Mouse (Mus musculus): ENCODE measurements around the gene Pgm1.

DNA sequence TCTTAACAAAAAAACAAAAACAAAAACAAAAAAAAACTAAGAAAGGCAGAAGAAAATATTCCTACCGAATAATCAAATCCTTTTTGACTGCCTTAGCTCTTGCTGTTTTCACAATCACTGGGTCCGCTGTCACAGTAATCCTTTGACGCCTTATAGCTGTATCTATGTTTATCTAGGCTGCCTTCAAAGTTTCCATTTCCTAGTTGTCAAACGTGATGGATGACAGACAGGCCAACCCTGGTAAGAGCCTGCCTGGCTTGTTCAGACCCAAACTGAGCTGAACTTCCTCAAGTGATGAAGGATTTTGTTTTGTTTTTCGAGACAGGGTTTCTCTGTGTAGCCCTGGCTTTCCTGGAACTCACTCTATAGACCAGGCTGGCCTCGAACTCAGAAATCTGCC lies 693 bp upstream of the Pgm1 start:
- TF ChIP-seq POLR2A (IDR thresholded peaks at IDR 0.05; ENCODE audit: insufficient read length, low read depth) (no peak), POLR2AphosphoS2 (IDR thresholded peaks at IDR 0.05; ENCODE audit: insufficient read length, low read depth) (no peak), MAX (IDR thresholded peaks at IDR 0.05; ENCODE audit: low read depth) (no peak), USF1 (IDR thresholded peaks at IDR 0.05; ENCODE audit: low read depth) (no peak), REST (IDR thresholded peaks at IDR 0.05; ENCODE audit: insufficient read depth, insufficient read length) (no peak), CEBPB (IDR thresholded peaks at IDR 0.05; ENCODE audit: insufficient read depth, poor library complexity, severe bottlenecking) (no peak), E2F4 (IDR thresholded peaks at IDR 0.05; ENCODE audit: insufficient read depth) (no peak), MYOG (IDR thresholded peaks at IDR 0.05; ENCODE audit: control insufficient read depth in 1 of 3, insufficient read depth in 1 of 3, insufficient read length in 2 of 3, low read depth in 2 of 3) (no peak), MYOD1 (IDR thresholded peaks at IDR 0.05; ENCODE audit: control insufficient read depth in 1 of 3, insufficient read length in 2 of 3, low read depth in 2 of 3) (no peak)
